In genomic region chr13:96681088-96681620, GRCm38 (mm10) we compare ENCODE assay signal across 26 mouse cellular contexts. TPM values are rescaled to one million over a fixed set of nuclear protein-coding genes. Genes with fewer than 3 reads are reported as not detected.
DNase-seq lines count a peak whose midpoint lies in the region; ATAC-seq and TF ChIP-seq lines count a peak whose summit lies in the region.
"Had no signal": no experiment of that assay in that cellular context is flagged by ENCODE, and none has a peak within 500 bp of the region (broad histone marks: within the 10 kb centered on the region; RNA-seq: fewer than 3 reads in every experiment).

No protein-coding gene starts in this region.

- peaks cover 0 to 15% of the 10 kb centered on the region in 2 experiments; a peak in 2 of 4 replicates for H3K4me1 ChIP-seq in MEL (ENCODE audit: control insufficient read depth in 1 of 2, insufficient read depth in 2 of 2, low read length in 2 of 2)
- H3K4me1 ChIP-seq in embryonic fibroblast, embryonic 13.5 days (ENCODE audit: control insufficient read depth, insufficient read depth, low read length) = peaks cover 11% of the 10 kb centered on the region
- H3K4me1 ChIP-seq: embryonic facial prominence, embryonic 12.5 days; forebrain, embryonic 13.5 days; hindbrain, embryonic 10.5 days; intestine, embryonic 15.5 days; limb, embryonic 12.5 days; neural tube, embryonic 15.5 days; stomach, embryonic 15.5 days had no signal

- TF ChIP-seq RAD21 in MEL (IDR thresholded peaks at IDR 0.05; ENCODE audit: low read depth, low read length) = no peak

- ATAC-seq in frontal cortex, adult (ENCODE audit: low TSS enrichment) = peak; percentile 31; the same call in 1 of the 2 replicates
- no peak for ATAC-seq in megakaryocyte, adult 5-6 weeks (ENCODE audit: poor library complexity, severe bottlenecking)
- ATAC-seq: forebrain, embryonic 13.5 days; hindbrain, embryonic 16.5 days; intestine, embryonic 15.5 days; liver, embryonic 12.5 days; midbrain, embryonic 16.5 days had no signal

- H3K9me3 ChIP-seq in MEL (replicated peaks; ENCODE audit: insufficient read depth, low read length) = no peaks in the 10 kb centered on the region
- H3K9me3 ChIP-seq: embryonic facial prominence, embryonic 12.5 days; forebrain, embryonic 13.5 days; hindbrain, embryonic 10.5 days; intestine, embryonic 15.5 days; limb, embryonic 12.5 days; liver, embryonic 12.5 days; neural tube, embryonic 15.5 days; stomach, embryonic 15.5 days had no signal

- H3K9ac ChIP-seq in MEL (ENCODE audit: control insufficient read depth, low read depth, low read length, poor library complexity, severe bottlenecking) = no peak overlapping the region
- H3K9ac ChIP-seq: embryonic facial prominence, embryonic 12.5 days; forebrain, embryonic 13.5 days; intestine, embryonic 15.5 days; limb, embryonic 12.5 days; liver, embryonic 12.5 days; neural tube, embryonic 15.5 days; stomach, embryonic 15.5 days had no signal

- H3K79me2 ChIP-seq in MEL (ENCODE audit: control insufficient read depth, insufficient read depth, low read length, poor library complexity) = no peaks in the 10 kb centered on the region

- TF ChIP-seq CTCF in MEL (IDR thresholded peaks at IDR 0.05 in 2 of 3, conservative IDR thresholded peaks at IDR 0.05 in 1 of 3; ENCODE audit: control insufficient read depth in 1 of 3, insufficient read depth in 1 of 3, low read depth in 2 of 3, low read length in 3 of 3, poor library complexity in 1 of 3, severe bottlenecking in 1 of 3) = no peak
- no peak for TF ChIP-seq CTCF in embryonic fibroblast, embryonic 13.5 days (IDR thresholded peaks at IDR 0.05; ENCODE audit: borderline replicate concordance, insufficient read depth, low read length)

- TF ChIP-seq EP300 in MEL (IDR thresholded peaks at IDR 0.05; ENCODE audit: low read depth in 1 of 2, low read length in 2 of 2) = no peak

- H3K27me3 ChIP-seq in MEL (ENCODE audit: control insufficient read depth in 1 of 2, insufficient read depth in 2 of 2, low read length in 2 of 2) = no peaks in the 10 kb centered on the region
- H3K27me3 ChIP-seq: embryonic facial prominence, embryonic 12.5 days; forebrain, embryonic 13.5 days; intestine, embryonic 15.5 days; limb, embryonic 12.5 days; liver, embryonic 12.5 days; neural tube, embryonic 15.5 days; stomach, embryonic 15.5 days had no signal

- no peak for TF ChIP-seq POLR2A in MEL (IDR thresholded peaks at IDR 0.05; ENCODE audit: control insufficient read depth in 1 of 2, insufficient read depth in 1 of 2, low read depth in 1 of 2, low read length in 2 of 2, poor library complexity in 1 of 2)
- no peak for TF ChIP-seq POLR2A in embryonic fibroblast, embryonic 13.5 days (IDR thresholded peaks at IDR 0.05; ENCODE audit: low read depth, low read length)

- peaks cover 0 to 11% of the 10 kb centered on the region in 2 experiments; a peak in 2 of 4 replicates for H3K36me3 ChIP-seq in MEL (ENCODE audit: control insufficient read depth in 1 of 2, insufficient read depth in 2 of 2, low read length in 2 of 2)
- H3K36me3 ChIP-seq: embryonic facial prominence, embryonic 12.5 days; hindbrain, embryonic 10.5 days; intestine, embryonic 15.5 days; limb, embryonic 12.5 days; liver, embryonic 12.5 days; neural tube, embryonic 15.5 days; stomach, embryonic 15.5 days had no signal

- no peak for DNase-seq in frontal cortex, postnatal 36 days (ENCODE audit: low spot score in 2 of 2)
- DNase-seq in 3T3-L1 (ENCODE audit: low read depth, low spot score) = peak; percentile 76
- DNase-seq in MEL (ENCODE audit: low read depth, low spot score) = peak; percentile 25
- no peak for DNase-seq in thymus, postnatal 14 days
- no peak for DNase-seq in lung, postnatal 25 days (ENCODE audit: low spot score)
- DNase-seq: cerebellum, adult 9-11 months; kidney, adult 8-10 months; kidney, postnatal 10 days; lung, adult 2 months; lung, postnatal 14 days; right cerebral cortex, adult 18-20 months; right cerebral cortex, postnatal 4 days had no signal

- H3K27ac ChIP-seq in MEL (ENCODE audit: control insufficient read depth, low read depth, low read length) = no peak overlapping the region
- peak overlapping the region; percentile 55 for H3K27ac ChIP-seq in embryonic fibroblast, embryonic 13.5 days (ENCODE audit: insufficient read depth, low read length)
- H3K27ac ChIP-seq: embryonic facial prominence, embryonic 12.5 days; forebrain, embryonic 13.5 days; hindbrain, embryonic 10.5 days; intestine, embryonic 15.5 days; limb, embryonic 12.5 days; liver, embryonic 12.5 days; neural tube, embryonic 15.5 days; stomach, embryonic 15.5 days had no signal

- no peak overlapping the region for H3K4me3 ChIP-seq in MEL (ENCODE audit: control insufficient read depth in 1 of 2, insufficient read depth in 1 of 2, low read depth in 2 of 2, low read length in 2 of 2)
- H3K4me3 ChIP-seq in embryonic fibroblast, embryonic 13.5 days (ENCODE audit: insufficient read depth, low read length) = no peak overlapping the region
- H3K4me3 ChIP-seq: embryonic facial prominence, embryonic 12.5 days; erythroblast, embryonic 14.5 days; forebrain, embryonic 13.5 days; hindbrain, embryonic 10.5 days; intestine, embryonic 15.5 days; limb, embryonic 12.5 days; liver, embryonic 12.5 days; neural tube, embryonic 15.5 days; stomach, embryonic 15.5 days had no signal

TF ChIP-seq in MEL, 35 proteins besides CTCF, POLR2A, EP300 and RAD21:
- TF ChIP-seq UBTF (IDR thresholded peaks at IDR 0.05; ENCODE audit: borderline replicate concordance, insufficient read depth, low read depth, low read length) (no peak), ZNF384 (IDR thresholded peaks at IDR 0.05; ENCODE audit: low read depth, low read length) (peak; percentile 72), ZKSCAN1 (IDR thresholded peaks at IDR 0.05; ENCODE audit: low read depth, low read length) (no peak), MAFK (IDR thresholded peaks at IDR 0.05; ENCODE audit: borderline replicate concordance, low read depth, low read length) (no peak), TCF12 (IDR thresholded peaks at IDR 0.05; ENCODE audit: low read depth, low read length) (no peak), CHD2 (IDR thresholded peaks at IDR 0.05; ENCODE audit: low read length) (no peak)
TF ChIP-seq in MEL: peak in this region for 1.

RNA-seq across cellular contexts. Expression of gene Hmgcr, which starts 10.4 kb away (rescaled TPM):
- total RNA-seq in MEL (2012; rRNA removed) = 52.5 and 54.1 TPM in 2 replicates
- 10 to 100 TPM in 1 of 2 experiments, not detected in 1; 69.8 TPM for polyA plus RNA-seq in MEL (2012; ENCODE audit: insufficient read depth in 1 of 2, insufficient read length in 2 of 2, low read depth in 1 of 2, low replicate concordance in 2 of 2, missing spikeins in 1 of 2)
- polyA plus RNA-seq in embryonic fibroblast, embryonic 13.5 days (2011; ENCODE audit: insufficient read length, low read depth, missing spikeins) = 110 and 127 TPM in 2 replicates
- total RNA-seq in megakaryocyte, adult 5-6 weeks (2015) = 27.8 and 31.8 TPM in 2 replicates
- total RNA-seq in megakaryocyte, adult 5-6 weeks (2017) = 34.6 and 36.5 TPM in 2 replicates

Comparison
In these comparisons a context has a peak if more than half of its experiments do, and no peak if none do; other contexts are left out.
1. DNase-seq: peak in 3T3-L1 (single experiment) and MEL (single experiment); none in frontal cortex, postnatal 36 days (0 of 2), thymus, postnatal 14 days (single experiment) and lung, postnatal 25 days (single experiment).